8 mouse cellular contexts compared by ENCODE assay signal in genomic region chr2:25578796-25579736, GRCm38 (mm10). TPM values are rescaled to one million over a fixed set of nuclear protein-coding genes. Genes with fewer than 3 reads are reported as not detected.
DNase-seq lines count a peak whose midpoint lies in the region; ATAC-seq lines count a peak whose summit lies in the region.

No protein-coding gene starts in this region.

- WGBS in forebrain, embryonic 16.5 days: 7% methylated on average over 76 of the region's 77 CpGs
- WGBS in midbrain, embryonic 10.5 days: 6% methylated on average over 77 of the region's 77 CpGs

- peak overlapping the region; percentile 26 for H3K4me2 ChIP-seq in forebrain, embryonic 16.5 days (ENCODE audit: low read length)

- H3K36me3 ChIP-seq in forebrain, embryonic 16.5 days (ENCODE audit: control insufficient read depth, insufficient read depth): no peaks in the 10 kb centered on the region
- peaks cover 13% of the 10 kb centered on the region for H3K36me3 ChIP-seq in midbrain, embryonic 10.5 days

- intact Hi-C loops in gastrocnemius, postnatal 36 days (cut with DNase I): loop anchor here (5.0 kb wide), 1 partner anchor 157 kb away; the partner anchor contains the start of gene Fut7

- H3K4me3 ChIP-seq in forebrain, embryonic 16.5 days (replicated peaks; ENCODE audit: low read length): peak overlapping the region; percentile 17
- H3K4me3 ChIP-seq in midbrain, embryonic 10.5 days: peak overlapping the region; percentile 47

- H3K9ac ChIP-seq in forebrain, embryonic 16.5 days (replicated peaks; ENCODE audit: low read depth, low read length): 0 out of 2 replicates have a peak overlapping the region, but pooled peaks have one; percentile 13

- H3K4me1 ChIP-seq in forebrain, embryonic 16.5 days (replicated peaks; ENCODE audit: control insufficient read depth, insufficient read depth, low read length): peaks cover 57% of the 10 kb centered on the region
- H3K4me1 ChIP-seq in midbrain, embryonic 10.5 days: peaks cover 76% of the 10 kb centered on the region

- DNase-seq in kidney, postnatal 4 days: peak; percentile 31 to 51
- DNase-seq in kidney, adult 11 months: no peak
- peak; percentile 66 for DNase-seq in cerebellum, adult 8-10 months
- DNase-seq in midbrain, embryonic 10.5 days (ENCODE audit: low spot score): peak; percentile 42
- no peak for DNase-seq in gastrocnemius, postnatal 36 days
- DNase-seq in thymus, postnatal 25 days: no peak

- no peak for ATAC-seq in forebrain, embryonic 16.5 days
- ATAC-seq in megakaryocyte progenitor cell, adult 5-6 weeks (replicated peaks; ENCODE audit: poor library complexity): no peak

- H3K27me3 ChIP-seq in forebrain, embryonic 16.5 days (replicated peaks; ENCODE audit: control insufficient read depth, insufficient read depth, low read length): peaks cover 54% of the 10 kb centered on the region
- H3K27me3 ChIP-seq in midbrain, embryonic 10.5 days (ENCODE audit: low read depth, poor library complexity, severe bottlenecking): peaks cover 62% of the 10 kb centered on the region

- no peak overlapping the region for H3K27ac ChIP-seq in forebrain, embryonic 16.5 days (ENCODE audit: low read length)
- H3K27ac ChIP-seq in midbrain, embryonic 10.5 days (replicated peaks): 0 out of 2 replicates have a peak overlapping the region, but pooled peaks have one; percentile 13

- no peaks in the 10 kb centered on the region for H3K9me3 ChIP-seq in forebrain, embryonic 16.5 days (ENCODE audit: control insufficient read depth, low read length)
- H3K9me3 ChIP-seq in midbrain, embryonic 10.5 days (replicated peaks): no peaks in the 10 kb centered on the region

RNA-seq across cellular contexts. Expression of gene Ajm1, which starts 2.5 kb away (rescaled TPM):
- polyA plus RNA-seq in forebrain, embryonic 16.5 days (2015; fragmentation: Nextera tagmentation; extraction: Ambion mirVana): 5.8 and 7.7 TPM in 2 replicates
- polyA plus RNA-seq in midbrain, embryonic 10.5 days (2016; fragmentation: Nextera tagmentation; extraction: Ambion mirVana): 0.05 and 0.27 TPM in 2 replicates
- total RNA-seq in gastrocnemius, postnatal 36 days (2021): not detected
- not detected in 2 replicates for total RNA-seq in megakaryocyte progenitor cell, adult 5-6 weeks (2015)
- 0.10 TPM in 1 of 2 replicates, not detected in the other for total RNA-seq in megakaryocyte progenitor cell, adult 5-6 weeks (2017)

RNA-seq across cellular contexts. Expression of gene Phpt1, which starts 4.0 kb away (rescaled TPM):
- polyA plus RNA-seq in forebrain, embryonic 16.5 days (2015; fragmentation: Nextera tagmentation; extraction: Ambion mirVana): 141 and 145 TPM in 2 replicates
- polyA plus RNA-seq in midbrain, embryonic 10.5 days (2016; fragmentation: Nextera tagmentation; extraction: Ambion mirVana): 159 and 187 TPM in 2 replicates
- total RNA-seq in gastrocnemius, postnatal 36 days (2021): 10 to 100 TPM; 50.2 to 53.9 TPM
- 48.1 and 56.5 TPM in 2 replicates for total RNA-seq in megakaryocyte progenitor cell, adult 5-6 weeks (2015)
- 29.6 and 35.4 TPM in 2 replicates for total RNA-seq in megakaryocyte progenitor cell, adult 5-6 weeks (2017)

RNA-seq across cellular contexts. Expression of gene Mamdc4, which starts 4.4 kb away (rescaled TPM):
- 1.0 and 2.8 TPM in 2 replicates for polyA plus RNA-seq in forebrain, embryonic 16.5 days (2015; fragmentation: Nextera tagmentation; extraction: Ambion mirVana)
- polyA plus RNA-seq in midbrain, embryonic 10.5 days (2016; fragmentation: Nextera tagmentation; extraction: Ambion mirVana): 6.7 and 7.8 TPM in 2 replicates
- 1 to 10 TPM in 1 of 2 experiments, under 1 TPM in 1; 0.74 to 4.7 TPM for total RNA-seq in gastrocnemius, postnatal 36 days (2021)
- 0.42 and 0.86 TPM in 2 replicates for total RNA-seq in megakaryocyte progenitor cell, adult 5-6 weeks (2015)
- total RNA-seq in megakaryocyte progenitor cell, adult 5-6 weeks (2017): 0.12 and 9.3 TPM in 2 replicates

RNA-seq across cellular contexts. Expression of gene Edf1, which starts 21.4 kb away (rescaled TPM):
- 327 and 359 TPM in 2 replicates for polyA plus RNA-seq in forebrain, embryonic 16.5 days (2015; fragmentation: Nextera tagmentation; extraction: Ambion mirVana)
- 344 and 364 TPM in 2 replicates for polyA plus RNA-seq in midbrain, embryonic 10.5 days (2016; fragmentation: Nextera tagmentation; extraction: Ambion mirVana)
- total RNA-seq in gastrocnemius, postnatal 36 days (2021): 100 to 1,000 TPM; 139 to 157 TPM
- total RNA-seq in megakaryocyte progenitor cell, adult 5-6 weeks (2015): 141 and 144 TPM in 2 replicates
- total RNA-seq in megakaryocyte progenitor cell, adult 5-6 weeks (2017): 95.5 and 128 TPM in 2 replicates

RNA-seq across cellular contexts. Expression of gene Rabl6, which starts 29.3 kb away (rescaled TPM):
- 67.5 and 73.6 TPM in 2 replicates for polyA plus RNA-seq in forebrain, embryonic 16.5 days (2015; fragmentation: Nextera tagmentation; extraction: Ambion mirVana)
- polyA plus RNA-seq in midbrain, embryonic 10.5 days (2016; fragmentation: Nextera tagmentation; extraction: Ambion mirVana): 71.2 and 75.1 TPM in 2 replicates
- 10 to 100 TPM; 74.4 to 75.9 TPM for total RNA-seq in gastrocnemius, postnatal 36 days (2021)
- total RNA-seq in megakaryocyte progenitor cell, adult 5-6 weeks (2015): 37.4 and 49.5 TPM in 2 replicates
- 54.9 and 86.7 TPM in 2 replicates for total RNA-seq in megakaryocyte progenitor cell, adult 5-6 weeks (2017)

Comparison
In these comparisons a context has a peak if more than half of its experiments do, and no peak if none do; other contexts are left out.
1. DNase-seq: peak in kidney, postnatal 4 days (2 of 2), cerebellum, adult 8-10 months (single experiment) and midbrain, embryonic 10.5 days (single experiment); none in kidney, adult 11 months (single experiment), gastrocnemius, postnatal 36 days (0 of 2) and thymus, postnatal 25 days (single experiment).